Mouse (Mus musculus) layer of hippocampus, adult 6 months (tissue): ENCODE data around the gene Ror1. TPM values are rescaled to one million over a fixed set of nuclear protein-coding genes. Genes with fewer than 3 reads are reported as not detected.

Source experiments
- long read RNA-seq, 2 experiments: library from polyadenylated mRNA; unstranded; transcript quantifications; one replicate each; pipeline ENCODE4 v2.0.0; 2019 to 2020
- polyA plus RNA-seq: library from polyadenylated mRNA; unstranded; fragments of <200 nt; fragmentation: Nextera tagmentation; gene quantifications from 2 replicates; pipeline ENCODE4 v1.2.3, GENCODE M21; 2021

The Ror1 gene
- 1.3 and 1.4 TPM in 2 replicates for polyA plus RNA-seq
- long read RNA-seq, experiment 1, partial matches to known transcripts: 0 of 1 reads
- long read RNA-seq, experiment 1, other reads (novel, unspliced or antisense): 1 of 1 reads
- long read RNA-seq, experiment 2, partial matches to known transcripts: 4 of 16 reads
- long read RNA-seq, experiment 2, other reads (novel, unspliced or antisense): 12 of 16 reads

GRCm38 (mm10) chr4:100095685-100096595 lies at the start of gene Ror1:
Ror1 (plus strand) TSS chr4:100095791.

DNA sequence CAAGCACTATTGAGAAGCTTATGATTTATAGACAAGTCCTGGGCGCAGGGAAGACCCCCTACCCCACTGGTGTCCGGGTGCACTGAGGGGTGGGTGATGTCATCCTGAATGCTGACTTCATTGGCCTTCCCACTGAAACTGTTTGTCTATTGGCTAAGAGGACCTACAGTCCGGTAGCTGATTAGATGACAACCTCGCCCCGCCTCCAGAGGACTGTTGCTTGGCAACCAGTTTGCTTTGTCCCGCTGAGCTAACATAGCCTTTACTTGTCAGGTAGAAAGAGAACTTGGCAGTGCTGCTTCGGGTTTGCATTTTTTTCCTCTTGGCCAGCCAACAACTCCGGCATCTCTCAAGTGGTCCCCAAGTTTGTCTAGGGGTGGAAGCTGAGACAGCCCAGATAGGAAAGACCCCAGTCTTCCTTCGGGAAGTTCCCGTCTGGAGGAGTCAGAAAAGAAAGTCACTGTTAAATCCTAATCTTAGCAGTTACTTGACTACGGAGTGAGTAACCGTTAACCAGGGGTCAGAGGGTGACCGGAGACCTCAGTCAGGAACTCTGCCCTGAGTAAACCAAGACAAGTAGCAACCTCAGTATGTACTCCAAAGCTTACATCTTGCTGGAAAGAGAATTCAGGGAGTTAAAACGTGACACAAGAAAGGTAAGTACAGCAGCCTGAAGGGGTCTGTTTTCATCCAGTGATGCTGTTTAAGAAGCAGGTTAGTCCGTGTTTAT lies 383.2 kb downstream of the Ror1 start, which contains the start of gene Ube2u:
TSS of gene Ube2u (plus strand) at position 258 of the 730 bp plus-strand sequence.

Other genes starting within 250 kb of the Ror1 start
- 68.3 and 71.9 TPM in 2 replicates for gene Pgm1, start 166.4 kb upstream of the Ror1 start, polyA plus RNA-seq
- 11.3 and 11.6 TPM in 2 replicates for gene Itgb3bp, start 166.0 kb upstream of the Ror1 start, polyA plus RNA-seq